Mouse (Mus musculus) small intestine, adult 2 months (tissue): ENCODE results near the gene Mprip. TPM values are rescaled to one million over a fixed set of nuclear protein-coding genes. Genes with fewer than 3 reads are reported as not detected.

ENCODE experiments used
- H3K27ac ChIP-seq: fragments of 200-500 bp; 2 replicates; pipeline ENCODE4 v1.5.1; 2012; ENCODE audit warnings: low read depth, low read length, control low read depth, inconsistent platforms; ENCODE audit not compliant: insufficient read depth
- H3K27me3 ChIP-seq: fragments of 200-500 bp; 2 replicates; pipeline ENCODE4 v1.6.1; 2012; ENCODE audit warnings: mild to moderate bottlenecking, moderate library complexity, low read length, inconsistent platforms; ENCODE audit not compliant: control insufficient read depth, insufficient read depth
- H3K36me3 ChIP-seq: fragments of 200-500 bp; 2 replicates; pipeline ENCODE4 v1.6.1; 2012; ENCODE audit warnings: mild to moderate bottlenecking, low read length, control low read depth, inconsistent platforms; ENCODE audit not compliant: control insufficient read depth, insufficient read depth
- H3K4me1 ChIP-seq: fragments of 200-500 bp; 2 replicates; pipeline ENCODE4 v1.6.1; 2012; ENCODE audit warnings: low read length, inconsistent platforms, mixed read lengths; ENCODE audit not compliant: control insufficient read depth, insufficient read depth, insufficient read length
- H3K4me3 ChIP-seq: fragments of 200-500 bp; 2 replicates; pipeline ENCODE4 v1.5.1; 2012; ENCODE audit warnings: low read depth, mild to moderate bottlenecking, control low read depth, inconsistent platforms, low read length, moderate library complexity
- CTCF ChIP-seq: fragments of 200-500 bp; IDR thresholded peaks from 2 replicates; pipeline ENCODE4 v1.5.1; 2012; ENCODE audit warnings: low read depth, mild to moderate bottlenecking, control low read depth, inconsistent platforms, low read length, moderate library complexity, mixed read lengths; ENCODE audit not compliant: insufficient replicate concordance, insufficient read length; ENCODE audit errors: extremely low read depth
- POLR2A ChIP-seq: fragments of 200-500 bp; IDR thresholded peaks from 2 replicates; pipeline ENCODE4 v1.6.1; 2012; ENCODE audit warnings: low read depth, mild to moderate bottlenecking, control low read depth, inconsistent platforms, low read length, moderate library complexity
- WGBS: fragments of 180-500 bp; shearing (Covaris S2); methylation state at CpG from one replicate; pipeline ENCODE4 v1.1.7; 2018; 5-methylcytosine and 5-hydroxymethylcytosine counted together
- polyA plus RNA-seq: library from polyadenylated mRNA; depleted of rRNA; stranded (reverse); fragments of >200 nt; gene quantifications from 2 replicates; pipeline ENCODE4 v1.2.3, GENCODE M21; 2012

Mprip gene
- polyA plus RNA-seq, 1 experiment: 76.4 TPM

DNA sequence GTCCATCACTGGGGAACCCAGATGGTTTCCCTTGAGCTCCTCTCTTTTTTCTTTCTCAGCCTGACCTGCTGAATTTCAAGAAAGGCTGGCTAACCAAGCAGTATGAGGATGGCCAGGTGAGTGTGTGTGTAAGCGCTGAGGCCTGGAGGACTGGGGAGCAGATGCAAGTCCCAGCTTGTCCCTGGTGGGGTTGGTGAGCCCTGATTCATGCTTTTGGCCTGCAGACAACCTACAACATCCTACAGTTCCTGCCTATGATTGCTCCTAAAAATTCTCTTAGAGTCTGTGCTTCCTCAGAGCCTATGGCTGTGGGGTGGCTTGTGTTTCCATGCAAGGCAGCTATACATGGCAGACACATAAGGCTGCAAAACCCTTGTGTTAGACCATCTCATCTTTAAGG lies 82.6 kb downstream of the Mprip start:
- Histone ChIP-seq H3K27me3 (no peaks in the 10 kb centered on the region), H3K36me3 (peaks cover 45% of the 10 kb centered on the region), H3K27ac (no peak overlapping the region), H3K4me3 (no peak overlapping the region), H3K4me1 (no peaks in the 10 kb centered on the region)
- TF ChIP-seq POLR2A (no peak), CTCF (no peak)
- 100% methylated on average over 1 of the region's 1 CpGs for WGBS

DNA sequence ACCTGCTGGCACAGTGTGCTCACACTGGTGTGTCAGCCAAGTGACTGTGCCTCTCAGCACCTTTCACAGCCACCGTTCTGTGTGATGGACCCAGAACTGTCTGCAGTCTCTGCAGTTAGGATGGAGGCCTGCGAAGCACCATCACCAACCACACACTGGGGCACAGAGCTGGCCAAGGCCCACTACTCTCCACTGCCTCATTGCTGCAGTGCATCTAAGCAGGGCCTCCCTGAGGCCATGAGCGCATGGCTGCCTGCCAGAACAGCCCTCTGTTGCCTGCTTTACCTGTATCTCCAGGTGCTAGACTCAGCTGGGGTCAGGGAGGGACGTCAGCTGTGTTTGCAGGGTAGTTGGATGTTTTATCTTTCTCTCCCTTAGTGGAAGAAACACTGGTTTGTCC lies 83.3 kb downstream of the Mprip start:
- Histone ChIP-seq H3K4me1 (no peaks in the 10 kb centered on the region), H3K36me3 (peaks cover 45% of the 10 kb centered on the region), H3K27ac (no peak overlapping the region), H3K4me3 (no peak overlapping the region), H3K27me3 (no peaks in the 10 kb centered on the region)
- TF ChIP-seq CTCF (no peak), POLR2A (no peak)
- 74% methylated on average over 4 of the region's 4 CpGs for WGBS

DNA sequence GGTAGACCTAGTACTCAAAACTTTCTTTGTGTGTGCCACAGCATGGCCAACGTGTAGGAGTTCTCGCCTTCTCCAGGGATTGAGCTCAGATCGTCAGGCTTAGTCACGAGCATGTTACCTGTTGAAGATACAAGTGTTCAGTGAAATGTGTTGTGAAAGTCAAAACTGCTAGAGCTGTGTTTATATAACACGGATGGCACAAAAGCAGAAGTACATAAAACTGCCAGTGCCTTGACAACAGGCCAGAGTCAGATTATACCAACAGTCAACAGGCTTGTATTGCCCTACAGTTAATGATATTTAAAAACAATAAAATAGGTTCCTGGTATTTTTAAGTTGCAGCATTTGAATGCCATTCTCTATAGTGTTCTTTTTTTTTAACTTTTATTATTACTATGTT lies 84.7 kb downstream of the Mprip start:
- Histone ChIP-seq H3K4me3 (no peak overlapping the region), H3K27ac (no peak overlapping the region), H3K4me1 (no peaks in the 10 kb centered on the region), H3K36me3 (peaks cover 44% of the 10 kb centered on the region), H3K27me3 (no peaks in the 10 kb centered on the region)
- WGBS: 76% methylated on average over 5 of the region's 5 CpGs
- TF ChIP-seq POLR2A (no peak), CTCF (no peak)

DNA sequence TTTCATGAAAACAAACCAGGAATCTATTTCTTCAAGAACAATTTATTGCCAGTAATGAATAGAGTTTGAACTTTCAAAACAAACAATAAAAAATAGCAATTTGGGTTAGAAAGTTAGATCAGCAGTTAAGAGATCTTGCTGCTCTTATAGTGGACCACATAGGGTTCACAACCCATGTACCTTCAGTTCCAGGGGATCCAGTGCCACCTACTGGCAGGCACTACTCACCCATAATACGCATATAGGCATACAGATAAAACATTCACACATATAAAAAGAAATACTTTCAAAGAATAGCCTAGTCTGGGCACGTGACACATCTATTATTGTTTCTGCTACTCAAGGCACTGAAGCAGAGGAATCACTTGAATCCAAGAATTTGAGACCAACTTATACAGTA lies 85.5 kb downstream of the Mprip start:
- Histone ChIP-seq H3K4me1 (no peaks in the 10 kb centered on the region), H3K27me3 (no peaks in the 10 kb centered on the region), H3K27ac (no peak overlapping the region), H3K36me3 (peaks cover 42% of the 10 kb centered on the region), H3K4me3 (no peak overlapping the region)
- 83% methylated on average over 2 of the region's 2 CpGs for WGBS
- TF ChIP-seq CTCF (no peak), POLR2A (no peak)

DNA sequence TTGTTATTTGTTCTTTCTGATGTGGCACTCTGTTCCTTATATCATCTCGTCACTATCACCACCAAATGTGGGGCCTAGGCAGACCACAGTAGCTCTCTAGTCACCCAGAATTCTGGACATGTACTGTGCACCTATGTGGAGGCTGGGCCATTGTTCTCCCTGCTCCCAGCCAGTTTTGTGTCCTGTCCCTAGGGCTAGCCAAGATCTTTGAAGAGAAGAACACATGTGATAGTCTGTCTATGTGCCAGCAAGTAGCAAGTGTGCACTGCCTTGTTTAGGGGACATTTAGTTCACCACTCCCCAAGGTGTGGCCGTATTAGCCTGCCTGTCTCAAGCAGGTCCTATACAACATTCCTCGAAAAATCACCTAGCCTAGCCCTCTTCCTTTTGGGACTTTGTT lies 87.9 kb downstream of the Mprip start:
- no peak overlapping the region for H3K4me3 ChIP-seq
- no peaks in the 10 kb centered on the region for H3K4me1 ChIP-seq
- TF ChIP-seq CTCF (no peak), POLR2A (no peak)
- no peaks in the 10 kb centered on the region for H3K27me3 ChIP-seq
- WGBS: 82% methylated on average over 3 of the region's 3 CpGs
- no peak overlapping the region for H3K27ac ChIP-seq
- peaks cover 39% of the 10 kb centered on the region for H3K36me3 ChIP-seq

DNA sequence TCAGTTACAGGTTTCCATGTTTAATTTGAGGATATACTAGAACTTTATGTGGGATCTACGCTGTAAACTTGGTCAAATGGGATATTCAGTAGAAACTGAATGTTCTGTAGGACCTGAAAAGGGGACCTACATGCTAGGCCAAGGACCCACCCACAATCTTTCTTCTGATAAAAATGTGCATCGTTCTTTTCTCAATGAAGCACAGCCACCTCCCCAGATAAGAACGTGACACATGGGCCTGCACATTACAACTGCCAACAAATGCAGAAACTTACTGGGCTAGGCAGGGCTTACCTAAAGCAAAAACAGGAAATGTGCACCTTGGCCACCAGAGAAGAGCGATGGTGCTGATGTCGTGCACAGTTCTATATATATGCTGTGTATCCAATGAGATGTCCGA lies 93.4 kb downstream of the Mprip start:
- Histone ChIP-seq H3K4me1 (peaks cover 2% of the 10 kb centered on the region; the same call in 1 of the 2 replicates), H3K27ac (no peak overlapping the region), H3K4me3 (no peak overlapping the region), H3K36me3 (peaks cover 53% of the 10 kb centered on the region), H3K27me3 (no peaks in the 10 kb centered on the region)
- 87% methylated on average over 6 of the region's 6 CpGs for WGBS
- TF ChIP-seq POLR2A (no peak), CTCF (no peak)

DNA sequence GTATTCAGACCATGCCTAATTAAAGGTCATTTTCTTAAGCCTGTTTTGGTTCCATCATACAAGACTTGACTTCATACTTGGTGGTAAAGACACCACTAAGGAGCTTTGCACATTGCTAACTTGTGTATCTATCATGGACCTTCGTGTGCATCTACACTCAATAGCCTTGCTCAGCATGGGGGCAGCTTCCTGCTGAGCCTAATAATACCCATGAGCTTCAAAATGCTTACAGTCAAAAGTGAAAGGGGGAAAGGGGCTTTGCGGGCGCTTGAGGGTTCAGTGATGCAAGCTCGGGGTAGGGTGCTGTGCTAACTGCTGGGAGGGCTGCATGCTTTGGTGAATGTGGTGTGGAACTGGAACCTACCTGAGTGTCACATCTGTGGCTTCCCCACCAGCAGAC lies 95.2 kb downstream of the Mprip start:
- H3K27me3 ChIP-seq: no peaks in the 10 kb centered on the region
- WGBS: 91% methylated on average over 4 of the region's 4 CpGs
- no peak for TF ChIP-seq POLR2A
- no peak for TF ChIP-seq CTCF
- peaks cover 56% of the 10 kb centered on the region for H3K36me3 ChIP-seq
- no peak overlapping the region for H3K27ac ChIP-seq
- peaks cover 2% of the 10 kb centered on the region; the same call in 1 of the 2 replicates for H3K4me1 ChIP-seq
- no peak overlapping the region for H3K4me3 ChIP-seq
